Mouse (Mus musculus) 3T3-L1 (cell line): ENCODE results near the gene Morf4l1.
"Not testable (repeated sequence)": the region's sequence is repeated elsewhere in the genome, so short reads cannot be mapped to it uniquely, and the experiment has no call there.

Experiments
- DNase-seq: peaks from one replicate; pipeline ENCODE4 v3.0.0-alpha.2; 2015; ENCODE audit warnings: low read depth, low spot score

The Morf4l1 gene

DNA sequence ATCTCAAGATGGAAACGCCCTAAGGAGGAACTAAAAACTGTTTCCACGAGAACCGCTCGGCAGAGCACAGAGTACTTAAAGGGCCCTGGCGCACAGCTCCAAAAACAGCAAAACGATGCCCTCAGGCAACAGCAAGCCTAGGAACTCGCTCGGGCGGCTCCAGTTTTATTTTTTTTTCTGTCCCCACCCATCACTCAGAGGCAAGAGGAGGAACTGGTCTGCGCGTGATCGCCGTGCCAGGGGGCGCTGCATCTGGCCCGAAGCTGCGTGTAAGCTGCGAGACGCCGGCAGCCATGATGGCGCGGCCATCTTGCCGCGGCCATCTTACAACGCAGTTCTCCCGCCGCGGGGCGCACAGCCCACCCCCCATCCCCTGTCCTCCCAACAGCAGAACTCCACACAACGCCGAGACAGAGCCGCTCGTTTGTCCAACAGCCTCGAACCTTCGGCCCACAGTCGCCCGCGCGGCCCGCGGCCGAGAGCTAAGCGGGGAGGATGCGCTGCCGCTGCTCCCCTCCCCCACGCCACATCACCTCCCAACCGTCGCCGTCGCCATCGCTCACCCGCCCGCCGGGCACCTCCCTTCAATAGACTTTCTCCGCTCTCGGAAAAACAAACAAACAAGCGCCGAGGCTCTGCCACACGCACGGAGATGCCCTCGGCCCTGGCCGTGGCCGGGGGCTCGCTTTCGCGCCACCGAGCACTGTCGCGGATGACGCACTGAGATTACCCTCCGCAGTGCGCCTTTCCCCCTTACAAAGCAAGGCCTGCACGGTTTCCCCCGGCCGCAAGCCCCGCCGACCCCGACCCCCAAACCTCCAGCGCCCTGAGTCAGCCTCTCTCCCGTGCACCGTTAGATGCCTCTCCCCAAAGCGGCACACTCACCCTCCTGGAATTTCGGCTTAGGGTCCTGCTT lies 665 bp downstream of the Morf4l1 start:
- peak; percentile 94 for DNase-seq

DNA sequence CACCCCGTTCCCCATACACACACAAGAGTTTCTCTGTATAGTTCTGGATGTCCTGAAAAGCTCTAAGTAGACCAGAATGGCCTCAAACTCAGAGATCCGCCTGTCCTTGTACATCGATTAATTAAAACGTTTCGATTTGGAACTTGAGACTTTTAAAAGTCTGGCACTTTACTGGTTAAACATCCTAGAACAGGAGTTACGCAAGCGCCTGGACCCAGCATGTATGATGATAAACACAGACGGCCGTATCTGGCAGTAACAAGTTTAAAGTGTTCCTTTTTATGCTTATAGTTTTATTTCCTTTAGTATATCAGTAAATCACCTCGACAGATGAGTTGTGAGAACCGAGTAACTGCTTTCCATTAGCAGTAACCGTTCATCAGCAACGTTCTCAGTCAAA lies 1.4 kb downstream of the Morf4l1 start:
- peak; percentile 38 for DNase-seq

DNA sequence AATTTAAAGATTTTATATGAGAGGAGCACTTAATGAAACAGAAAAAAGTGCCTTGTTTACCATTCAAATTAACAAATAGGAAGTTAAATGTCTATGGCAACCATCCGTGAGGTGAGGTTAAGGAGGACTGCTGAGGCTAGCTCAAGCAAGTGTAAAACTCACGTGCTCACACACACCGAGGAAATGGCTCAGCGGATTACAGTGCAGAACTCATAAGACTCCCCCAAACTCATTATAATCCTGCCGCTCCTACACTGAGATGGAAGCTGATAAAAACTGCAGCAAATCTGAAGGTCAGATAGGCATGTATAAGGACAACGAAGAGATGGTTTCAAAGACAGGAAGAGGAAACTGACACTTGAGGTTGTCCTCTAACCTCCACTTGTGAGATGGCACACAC lies 5.2 kb downstream of the Morf4l1 start:
- DNase-seq = no peak

DNA sequence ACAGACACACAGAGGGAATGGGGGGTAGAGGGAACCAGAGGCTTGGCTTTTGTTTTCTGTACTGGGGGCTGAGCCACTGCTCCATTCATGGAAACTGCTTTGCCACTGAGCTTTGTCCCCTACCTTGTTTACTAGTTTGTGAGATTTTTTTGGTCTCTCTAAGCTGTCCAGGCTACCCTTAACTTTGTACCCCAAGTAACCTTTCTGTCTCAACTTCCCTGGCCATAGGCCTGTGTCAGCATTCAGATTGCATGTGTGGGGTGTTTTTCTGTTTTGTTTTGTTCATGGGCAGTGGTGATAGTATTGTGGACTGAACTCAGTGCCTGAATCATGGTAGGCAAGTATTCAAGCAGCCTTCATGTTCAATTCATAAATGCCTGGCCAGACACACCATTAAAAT lies 6.3 kb downstream of the Morf4l1 start:
- no peak for DNase-seq

DNA sequence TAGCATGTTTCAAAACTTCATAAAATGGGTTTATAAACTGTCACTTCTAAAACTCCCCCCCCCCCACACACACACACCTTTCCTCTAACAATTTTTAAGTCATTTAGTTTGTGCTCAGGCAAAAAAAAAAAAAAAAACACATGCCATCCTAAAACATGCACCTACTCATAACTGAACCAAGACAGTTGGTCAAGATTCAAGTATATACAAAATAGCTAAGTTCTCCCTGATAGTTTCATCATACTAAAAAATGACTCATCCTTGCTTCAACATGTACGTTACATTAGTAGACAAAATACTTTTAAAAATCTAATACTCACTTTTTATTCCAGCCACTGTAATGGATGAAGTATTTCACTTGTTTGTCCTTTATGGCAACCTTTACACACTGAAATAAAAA lies 7.7 kb downstream of the Morf4l1 start:
- DNase-seq = peak; percentile 64

DNA sequence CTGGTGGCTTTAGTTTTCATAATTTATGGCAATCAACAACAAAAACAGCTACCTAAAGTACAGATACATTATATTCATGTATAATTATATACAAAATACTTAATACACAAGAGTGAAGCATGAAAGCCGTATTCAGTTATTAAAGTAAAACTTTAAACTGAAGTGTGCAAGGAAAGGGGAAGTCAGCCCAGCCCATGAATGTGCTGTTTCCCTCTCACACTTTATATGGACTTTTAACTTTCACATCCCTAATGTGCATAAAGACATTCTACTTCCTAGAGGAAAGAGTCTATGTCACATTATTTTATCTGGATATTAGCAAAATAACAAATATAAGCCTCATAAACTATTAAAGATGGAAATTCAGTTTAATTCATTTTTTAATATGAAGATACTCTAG lies 9.1 kb downstream of the Morf4l1 start:
- no peak for DNase-seq

DNA sequence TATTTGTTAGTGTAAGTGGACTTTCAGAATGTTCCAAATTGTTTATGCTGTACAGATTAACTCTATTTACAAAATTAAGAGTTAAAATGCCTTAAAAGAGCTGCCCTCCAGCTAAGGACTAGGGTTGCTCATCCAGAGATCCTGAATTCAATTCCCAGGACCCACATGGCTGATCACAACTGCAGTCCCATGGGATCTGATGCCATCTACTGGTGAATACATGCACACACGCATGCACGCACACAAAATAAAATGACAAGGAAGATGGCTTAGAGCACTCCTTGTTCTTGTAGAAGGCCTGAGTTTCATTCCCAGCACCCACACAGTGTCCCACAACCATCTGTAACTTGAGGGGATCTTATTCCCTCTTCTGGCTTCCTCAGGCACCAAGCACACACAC lies 13.8 kb downstream of the Morf4l1 start:
- peak; percentile 72 for DNase-seq

DNA sequence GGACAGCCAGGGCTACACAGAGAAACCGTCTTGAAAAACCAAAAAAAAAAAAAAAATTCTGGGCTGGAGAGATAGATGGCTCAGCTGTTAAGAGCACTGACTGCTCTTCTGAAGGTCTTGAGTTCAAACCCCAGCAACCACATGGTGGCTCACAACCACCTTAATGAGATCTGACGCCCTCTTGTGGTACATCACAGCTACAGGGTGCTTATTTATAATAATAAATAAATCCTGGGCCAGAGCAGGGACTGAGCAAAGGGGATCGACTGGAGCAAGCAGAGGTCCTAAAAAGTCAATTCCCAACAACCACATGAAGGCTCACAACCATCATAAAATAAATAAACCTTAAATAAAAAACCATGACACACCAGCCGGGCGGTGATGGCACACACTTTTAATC lies 15.6 kb downstream of the Morf4l1 start:
- no peak for DNase-seq

DNA sequence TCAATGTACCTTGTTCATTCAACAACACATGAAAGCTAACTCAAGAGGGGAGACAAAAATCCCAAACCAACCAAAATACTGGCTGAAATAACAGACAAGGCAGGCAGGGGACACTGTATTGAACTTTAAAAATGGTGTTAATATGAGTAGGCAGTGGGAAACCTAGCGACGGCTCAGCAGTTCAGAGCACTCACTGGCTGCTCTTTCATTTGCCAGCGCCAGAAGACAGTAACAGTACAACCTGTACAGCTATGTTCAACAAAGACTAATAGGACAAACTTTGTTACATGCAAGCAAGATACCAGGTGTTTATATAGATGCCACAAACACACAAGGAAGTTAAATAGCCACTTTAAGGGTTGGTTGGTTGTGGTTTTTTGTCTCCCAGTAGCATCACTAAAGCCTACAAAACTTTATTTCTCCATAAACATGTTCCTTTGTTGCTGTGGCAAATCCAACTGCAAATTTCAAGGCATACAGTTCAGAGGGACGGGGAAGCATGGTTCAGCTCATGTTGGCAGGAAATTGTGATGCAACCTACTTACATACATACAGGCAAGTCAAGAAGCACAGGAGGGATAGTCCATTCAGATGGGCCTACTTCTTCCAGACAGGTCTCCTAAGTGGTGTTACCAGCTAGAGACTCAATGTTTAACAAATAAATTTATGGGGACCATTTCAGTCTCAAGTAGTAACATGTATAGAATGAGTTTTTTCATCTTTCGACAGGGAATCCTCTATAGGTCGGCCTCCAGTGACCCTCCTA lies 25.1 kb downstream of the Morf4l1 start:
- DNase-seq = no peak

DNA sequence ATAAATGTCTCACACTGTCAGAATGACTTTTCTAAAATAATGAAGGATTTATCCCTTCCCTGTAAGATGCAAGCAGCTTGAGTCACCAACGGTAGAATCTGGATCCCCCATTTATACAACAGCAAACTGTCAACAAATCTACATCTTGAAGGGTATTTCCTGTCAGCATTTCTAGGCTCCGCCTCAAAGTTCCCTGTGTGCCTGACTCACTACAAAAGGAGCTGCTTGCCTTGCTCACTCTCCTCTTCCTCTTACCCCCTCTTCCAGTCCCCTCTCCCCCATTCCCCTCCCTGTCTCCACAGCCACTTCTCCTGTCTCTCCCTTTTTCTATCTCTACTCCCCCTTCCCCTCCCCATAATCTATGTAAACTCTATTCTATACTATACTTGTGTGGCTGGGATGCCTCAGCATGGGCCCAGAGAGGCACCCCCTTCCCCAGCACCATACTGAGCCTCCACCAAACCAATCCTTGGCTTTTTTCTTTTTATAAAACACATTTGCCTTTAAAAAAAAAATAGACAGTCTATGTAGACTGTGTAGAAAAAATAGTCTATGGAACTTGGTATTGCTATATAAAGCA lies 26.6 kb downstream of the Morf4l1 start:
- peak; percentile 54 for DNase-seq

DNA sequence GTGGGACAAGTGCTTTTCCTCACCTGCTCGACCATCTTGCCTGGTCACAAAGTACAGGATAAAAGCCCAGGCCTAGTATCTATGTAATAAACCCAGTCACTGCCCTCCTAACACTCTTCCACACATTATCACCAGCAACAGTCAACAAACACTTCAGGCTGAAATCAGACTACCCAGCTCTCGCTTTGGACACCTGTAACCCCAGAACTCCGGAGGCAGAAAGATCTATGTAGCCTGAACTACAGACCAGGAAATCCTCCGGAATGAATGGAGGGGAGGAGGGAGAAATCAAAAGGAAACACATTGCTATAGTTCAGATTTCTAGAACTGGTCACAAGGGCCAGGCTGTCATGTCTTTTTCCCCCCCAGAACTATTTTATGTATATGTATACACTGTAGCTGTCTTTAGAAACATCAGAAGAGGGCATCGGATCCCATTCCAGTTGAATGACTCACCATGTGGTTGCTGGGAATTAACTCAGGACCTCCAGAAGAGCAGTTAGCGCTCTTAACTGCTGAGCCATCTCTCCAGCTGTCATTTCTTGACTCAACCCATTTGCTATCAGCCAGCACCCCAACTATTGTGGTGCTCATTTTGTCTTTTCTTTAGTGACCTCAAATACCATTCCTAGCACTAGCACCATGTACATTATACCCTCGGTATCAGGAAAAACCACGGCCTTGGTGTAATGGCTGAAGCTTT lies 29.7 kb downstream of the Morf4l1 start:
- peak; percentile 83 for DNase-seq

DNA sequence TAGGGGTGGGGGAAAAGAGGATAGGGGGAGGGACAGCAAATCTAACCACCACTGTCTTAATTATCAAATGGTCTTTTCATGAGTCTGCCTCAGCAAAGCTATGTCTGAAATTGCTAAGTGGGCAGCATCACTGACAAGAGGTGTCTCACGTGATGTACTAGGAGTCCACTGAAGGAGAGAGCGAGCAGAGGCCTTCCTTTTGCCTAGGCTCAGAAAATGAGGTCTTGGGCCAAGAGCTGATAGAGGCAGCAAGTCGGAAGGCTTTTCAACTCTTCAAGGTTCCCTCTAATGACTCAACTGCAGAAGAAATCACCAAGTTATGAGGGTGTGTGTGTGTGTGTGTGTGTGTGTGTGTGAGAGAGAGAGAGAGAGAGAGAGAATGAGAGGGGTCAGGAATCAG lies 30.4 kb downstream of the Morf4l1 start:
- no peak for DNase-seq

DNA sequence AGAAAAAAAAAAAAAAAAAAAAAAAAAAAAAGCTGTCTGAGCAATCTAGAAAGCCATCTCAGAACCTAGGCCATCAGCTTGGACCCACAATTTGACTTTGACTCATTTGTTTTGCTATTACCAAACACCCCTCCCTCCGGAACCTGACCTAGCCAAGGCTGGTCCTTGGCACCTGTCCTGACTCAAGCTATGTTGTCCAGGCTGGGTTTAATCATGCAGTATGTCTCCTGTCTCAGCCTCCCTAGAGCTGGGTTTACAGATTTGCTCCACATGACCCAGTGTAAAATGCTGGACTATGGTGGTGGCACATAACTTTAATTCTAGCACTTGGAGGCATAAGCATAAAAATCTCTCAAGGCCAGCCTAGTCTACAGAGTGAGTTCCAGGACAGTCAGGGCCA lies 31.6 kb downstream of the Morf4l1 start:
- DNase-seq = peak; percentile 27

DNA sequence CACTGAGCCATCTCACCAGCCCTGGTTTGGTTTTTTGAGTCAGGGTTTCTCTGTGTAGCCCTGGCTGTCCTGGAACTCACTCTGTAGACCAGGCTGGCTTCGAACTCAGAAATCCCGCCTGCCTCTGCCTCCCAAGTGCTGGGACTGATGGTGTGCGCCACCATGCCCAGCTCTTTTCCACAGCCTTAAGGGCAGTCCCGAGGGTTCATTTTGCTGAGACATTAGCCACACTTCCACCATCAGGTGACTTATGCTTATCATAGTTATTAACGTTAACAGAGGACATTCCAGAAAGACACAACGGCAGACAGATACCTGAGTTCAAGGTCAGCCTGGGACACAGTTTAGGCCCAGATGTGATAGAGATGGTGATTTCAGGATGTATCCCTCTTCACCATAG lies 32.6 kb downstream of the Morf4l1 start:
- not testable (repeated sequence) for DNase-seq

DNA sequence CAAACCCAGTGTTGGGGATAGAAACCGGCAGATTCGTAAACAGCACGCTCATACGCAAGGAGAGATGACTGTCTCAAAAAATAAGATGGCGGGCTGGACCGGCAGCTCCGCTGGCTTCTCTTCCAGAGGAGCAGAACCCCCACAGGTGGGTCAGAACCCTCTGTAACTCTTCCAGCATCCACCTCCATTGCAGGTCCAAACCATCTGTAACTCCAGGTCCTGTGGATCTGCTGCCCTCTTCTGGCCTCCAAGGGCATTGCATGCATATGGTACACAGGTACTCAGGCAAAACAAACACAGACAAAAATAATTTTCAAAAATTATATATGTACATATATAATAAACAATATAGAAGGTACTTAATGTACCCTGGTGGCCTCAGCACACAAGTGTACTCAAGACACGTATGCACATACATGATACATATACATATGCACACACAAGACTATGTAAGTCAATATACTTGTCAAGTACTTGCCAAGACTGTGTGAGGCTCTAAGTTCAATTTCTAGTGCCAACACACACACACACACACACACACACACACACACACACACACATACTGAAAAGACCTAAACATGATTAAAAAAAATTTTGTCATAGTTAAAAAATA lies 37.6 kb downstream of the Morf4l1 start:
- peak; percentile 72 for DNase-seq

DNA sequence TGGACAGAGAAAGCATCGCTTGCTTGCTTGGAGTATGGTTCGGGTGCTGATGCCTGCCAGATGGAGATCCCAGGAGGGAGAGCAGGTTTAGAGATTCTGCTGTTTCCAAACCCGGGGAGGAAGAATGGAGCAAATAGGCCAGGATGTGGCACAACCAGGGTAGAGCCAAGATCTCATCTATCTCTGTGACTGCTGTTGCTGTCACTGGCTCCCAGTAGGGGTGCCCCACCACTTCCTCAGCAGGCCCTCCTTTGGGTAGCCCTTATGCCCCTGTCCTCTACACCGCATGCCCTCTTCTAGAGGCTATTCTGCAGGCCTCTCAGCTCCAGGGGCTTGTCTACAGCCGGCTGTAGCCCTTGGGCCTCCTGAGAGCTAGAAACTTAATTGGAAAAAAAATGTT lies 38.4 kb downstream of the Morf4l1 start:
- no peak for DNase-seq

DNA sequence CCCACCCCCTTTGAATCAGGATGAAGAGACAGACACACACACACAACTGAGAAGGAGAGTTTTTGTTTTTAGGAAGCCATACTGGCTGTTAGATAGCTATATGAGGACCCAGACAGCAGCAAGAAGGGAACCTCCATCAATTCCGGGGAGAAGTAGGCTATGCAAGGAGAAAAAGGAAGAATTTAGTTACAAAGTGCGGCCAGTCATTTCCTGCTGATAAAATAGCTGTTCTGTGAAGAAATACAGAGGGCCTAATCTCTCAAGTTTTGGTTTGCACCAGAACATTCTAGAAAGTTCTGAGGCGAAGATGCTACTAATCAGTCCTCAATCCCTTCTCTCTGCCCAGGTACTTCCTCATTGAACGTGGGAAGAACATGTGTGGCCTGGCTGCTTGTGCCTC lies 39.2 kb downstream of the Morf4l1 start:
- no peak for DNase-seq

DNA sequence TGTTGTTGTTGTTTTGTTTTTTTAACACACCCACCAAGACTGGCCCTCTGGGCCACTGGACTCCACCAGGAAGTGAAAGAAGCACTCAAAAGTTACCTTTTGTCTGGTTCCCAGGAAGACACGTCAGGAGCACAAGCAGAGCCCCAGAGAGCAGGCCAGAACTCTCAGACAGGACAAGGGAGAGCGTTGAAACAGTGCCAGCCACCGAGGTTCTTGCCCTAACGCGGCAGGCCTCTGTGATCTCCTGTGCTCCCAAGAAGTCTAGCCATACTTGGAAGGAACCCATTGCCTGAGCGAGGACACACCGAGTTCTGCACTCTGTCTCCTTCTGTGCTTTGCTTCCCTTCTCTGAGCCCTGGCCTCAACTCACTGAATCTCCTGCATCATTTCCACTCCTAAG lies 44.4 kb downstream of the Morf4l1 start:
- no peak for DNase-seq

DNA sequence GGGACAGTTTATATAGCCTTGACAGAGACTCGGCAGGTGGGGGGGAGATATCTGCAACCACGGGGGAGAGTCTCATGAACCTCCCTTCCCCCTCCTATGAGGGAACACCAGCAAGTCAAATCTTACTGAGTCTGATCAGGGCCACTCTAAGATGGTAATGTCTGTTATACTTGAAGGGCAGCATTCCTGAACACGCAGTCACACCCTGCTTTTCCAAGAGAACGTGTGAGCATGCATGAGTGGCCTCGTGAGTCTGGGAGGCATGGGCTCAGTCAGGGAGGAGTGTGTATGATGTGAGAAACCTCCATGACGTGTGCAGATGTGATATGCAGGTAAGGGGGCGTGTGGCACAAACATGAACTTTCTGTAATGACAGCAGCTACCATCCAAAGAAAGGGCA lies 45.1 kb downstream of the Morf4l1 start:
- DNase-seq = no peak

DNA sequence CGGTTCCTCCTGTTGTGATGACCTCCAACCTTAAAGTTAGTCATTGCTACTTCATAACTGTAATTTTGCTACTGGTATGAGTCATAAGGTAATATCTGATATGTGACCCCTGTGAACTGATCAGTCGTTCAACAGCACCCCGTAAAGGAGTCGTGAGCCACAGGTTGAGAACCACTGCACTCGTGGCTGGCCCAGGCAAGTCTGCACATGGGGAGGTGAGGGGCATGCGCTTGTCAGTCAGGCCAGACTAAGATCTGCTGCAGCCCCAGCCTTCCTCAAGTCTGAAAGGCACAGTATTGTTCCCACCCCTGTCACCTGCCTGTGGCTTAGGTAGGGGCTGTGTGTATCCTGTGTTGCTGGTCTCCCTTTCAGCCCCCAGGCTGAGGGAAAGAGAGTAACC lies 45.8 kb downstream of the Morf4l1 start:
- DNase-seq = no peak

DNA sequence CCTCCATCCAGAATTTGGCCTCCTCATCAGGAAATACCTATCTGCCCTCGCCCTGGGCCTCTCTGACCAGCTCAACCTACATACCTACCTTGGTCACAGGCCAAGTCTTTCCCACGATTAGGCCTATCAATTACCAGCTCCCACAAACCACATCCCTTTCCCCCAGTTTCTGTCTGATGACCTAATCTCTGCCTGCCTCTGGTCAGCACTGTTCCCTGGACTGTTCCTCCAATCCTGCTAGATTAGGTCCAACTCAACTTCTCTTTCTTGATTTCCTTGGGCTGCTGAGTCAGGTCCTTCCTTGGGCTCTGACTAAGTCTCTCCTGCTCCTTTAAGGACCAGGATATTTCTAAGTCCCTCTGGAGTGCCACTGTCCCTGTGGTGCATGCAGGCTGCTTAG lies 47.2 kb downstream of the Morf4l1 start:
- DNase-seq = no peak

DNA sequence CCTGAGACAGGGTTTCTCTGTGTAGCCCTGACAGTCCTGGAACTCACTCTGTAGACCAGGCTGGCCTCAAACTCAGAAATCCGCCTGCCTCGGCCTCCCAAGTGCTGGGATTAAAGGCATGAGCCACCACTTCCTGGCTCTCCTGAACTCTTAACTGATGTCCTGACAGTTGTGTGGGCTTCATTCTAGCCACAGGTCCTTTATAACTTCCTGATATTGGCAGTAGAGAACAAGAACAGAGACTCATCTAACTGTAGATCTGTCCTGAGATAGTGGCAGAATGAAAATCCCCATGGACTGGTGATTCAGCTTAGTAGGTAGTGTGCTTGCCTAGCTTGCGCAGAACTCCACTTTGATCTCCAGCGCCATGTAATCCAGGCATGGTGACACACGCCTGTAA lies 53.6 kb downstream of the Morf4l1 start:
- not testable (repeated sequence) for DNase-seq
